Mouse (Mus musculus): ENCODE data around the gene Pnldc1.

DNA sequence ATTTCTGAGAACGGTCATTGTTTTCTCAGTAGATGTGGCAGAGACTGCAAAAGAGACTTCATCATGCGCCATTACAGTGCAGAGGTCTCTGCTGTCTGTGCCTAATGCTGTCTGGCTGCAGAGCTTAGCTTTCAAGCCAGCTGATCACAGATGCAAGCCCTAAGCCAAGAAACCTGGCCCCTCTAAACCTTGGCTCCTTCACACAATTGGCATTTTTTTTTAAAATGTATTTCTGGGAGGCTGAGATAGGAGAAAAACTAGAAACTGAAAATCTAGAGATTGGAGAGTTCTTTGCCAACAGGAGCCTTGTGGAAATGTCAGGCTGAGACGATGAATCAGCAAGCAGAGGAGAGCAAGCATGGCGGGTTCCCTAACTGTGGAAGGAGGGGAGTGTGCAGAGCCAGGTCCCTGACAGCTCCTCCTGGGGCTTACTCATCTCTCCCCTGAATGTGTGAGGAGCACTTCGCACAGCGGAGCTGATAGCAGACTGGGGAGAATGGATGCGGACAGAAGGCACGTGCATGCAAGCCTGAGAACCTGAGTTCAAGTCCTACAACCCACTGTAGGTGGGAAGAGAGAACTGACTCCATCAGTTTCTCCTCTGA is 60.1 kb downstream of the Pnldc1 start:
- TF ChIP-seq CTCF (IDR thresholded peaks at IDR 0.05): no peak
- TF ChIP-seq EP300 (IDR thresholded peaks at IDR 0.05): no peak
